Mouse (Mus musculus) small intestine, adult 2 months (tissue): ENCODE measurements at regions not wholly inside any gene's neighbourhood (a gene's known extent, or its start where the extent isn't known, plus 50 kb on each side); places are given as distances from the start of the nearest gene placed in this dataset.
"Not testable (repeated sequence)": the region's sequence is repeated elsewhere in the genome, so short reads cannot be mapped to it uniquely, and the experiment has no call there.

Experiments
- H3K27ac ChIP-seq: fragments of 200-500 bp; 2 replicates; pipeline ENCODE4 v1.5.1; 2012; ENCODE audit warnings: low read depth, low read length, control low read depth, inconsistent platforms; ENCODE audit not compliant: insufficient read depth
- H3K27me3 ChIP-seq: fragments of 200-500 bp; 2 replicates; pipeline ENCODE4 v1.6.1; 2012; ENCODE audit warnings: mild to moderate bottlenecking, moderate library complexity, low read length, inconsistent platforms; ENCODE audit not compliant: control insufficient read depth, insufficient read depth
- H3K36me3 ChIP-seq: fragments of 200-500 bp; 2 replicates; pipeline ENCODE4 v1.6.1; 2012; ENCODE audit warnings: mild to moderate bottlenecking, low read length, control low read depth, inconsistent platforms; ENCODE audit not compliant: control insufficient read depth, insufficient read depth
- H3K4me1 ChIP-seq: fragments of 200-500 bp; 2 replicates; pipeline ENCODE4 v1.6.1; 2012; ENCODE audit warnings: low read length, inconsistent platforms, mixed read lengths; ENCODE audit not compliant: control insufficient read depth, insufficient read depth, insufficient read length
- H3K4me3 ChIP-seq: fragments of 200-500 bp; 2 replicates; pipeline ENCODE4 v1.5.1; 2012; ENCODE audit warnings: low read depth, mild to moderate bottlenecking, control low read depth, inconsistent platforms, low read length, moderate library complexity
- CTCF ChIP-seq: fragments of 200-500 bp; IDR thresholded peaks from 2 replicates; pipeline ENCODE4 v1.5.1; 2012; ENCODE audit warnings: low read depth, mild to moderate bottlenecking, control low read depth, inconsistent platforms, low read length, moderate library complexity, mixed read lengths; ENCODE audit not compliant: insufficient replicate concordance, insufficient read length; ENCODE audit errors: extremely low read depth
- POLR2A ChIP-seq: fragments of 200-500 bp; IDR thresholded peaks from 2 replicates; pipeline ENCODE4 v1.6.1; 2012; ENCODE audit warnings: low read depth, mild to moderate bottlenecking, control low read depth, inconsistent platforms, low read length, moderate library complexity
- WGBS: fragments of 180-500 bp; shearing (Covaris S2); methylation state at CpG from one replicate; pipeline ENCODE4 v1.1.7; 2018; 5-methylcytosine and 5-hydroxymethylcytosine counted together

- no peak overlapping the region for H3K4me3 ChIP-seq
- no peaks in the 10 kb centered on the region for H3K27me3 ChIP-seq
- 75% methylated on average over 4 of the region's 4 CpGs for WGBS
- H3K4me1 ChIP-seq = no peaks in the 10 kb centered on the region
- no peaks in the 10 kb centered on the region for H3K36me3 ChIP-seq
- no peak overlapping the region for H3K27ac ChIP-seq
- TF ChIP-seq CTCF (no peak), POLR2A (no peak)
Observed at GRCm38 (mm10) chr1:166900028-166900427, 101.2 kb upstream of the Fam78b start.

GRCm38 (mm10) chr1:166900441-166901161, 100.6 kb upstream of the Fam78b start:
- Histone ChIP-seq H3K4me1 (no peaks in the 10 kb centered on the region), H3K27ac (no peak overlapping the region), H3K4me3 (no peak overlapping the region), H3K36me3 (no peaks in the 10 kb centered on the region), H3K27me3 (no peaks in the 10 kb centered on the region)
- TF ChIP-seq CTCF = no peak
- no peak for TF ChIP-seq POLR2A
- WGBS = 68% methylated on average over 8 of the region's 8 CpGs

GRCm38 (mm10) chr1:166901574-166901973, 99.6 kb upstream of the Fam78b start:
- WGBS = 64% methylated on average over 4 of the region's 4 CpGs
- no peak overlapping the region for H3K4me3 ChIP-seq
- H3K27me3 ChIP-seq = no peaks in the 10 kb centered on the region
- no peaks in the 10 kb centered on the region for H3K4me1 ChIP-seq
- no peaks in the 10 kb centered on the region for H3K36me3 ChIP-seq
- no peak for TF ChIP-seq CTCF
- TF ChIP-seq POLR2A = no peak
- no peak overlapping the region for H3K27ac ChIP-seq

GRCm38 (mm10) chr1:166903417-166903816, 97.8 kb upstream of the Fam78b start:
- H3K4me3 ChIP-seq = no peak overlapping the region
- no peaks in the 10 kb centered on the region for H3K36me3 ChIP-seq
- no peaks in the 10 kb centered on the region for H3K27me3 ChIP-seq
- no peaks in the 10 kb centered on the region for H3K4me1 ChIP-seq
- no peak overlapping the region for H3K27ac ChIP-seq
- TF ChIP-seq POLR2A (no peak), CTCF (no peak)
- 72% methylated on average over 5 of the region's 5 CpGs for WGBS

- H3K27ac ChIP-seq = no peak overlapping the region
- 68% methylated on average over 10 of the region's 10 CpGs for WGBS
Observed at GRCm38 (mm10) chr1:166908231-166908805, 92.9 kb upstream of the Fam78b start.

DNA sequence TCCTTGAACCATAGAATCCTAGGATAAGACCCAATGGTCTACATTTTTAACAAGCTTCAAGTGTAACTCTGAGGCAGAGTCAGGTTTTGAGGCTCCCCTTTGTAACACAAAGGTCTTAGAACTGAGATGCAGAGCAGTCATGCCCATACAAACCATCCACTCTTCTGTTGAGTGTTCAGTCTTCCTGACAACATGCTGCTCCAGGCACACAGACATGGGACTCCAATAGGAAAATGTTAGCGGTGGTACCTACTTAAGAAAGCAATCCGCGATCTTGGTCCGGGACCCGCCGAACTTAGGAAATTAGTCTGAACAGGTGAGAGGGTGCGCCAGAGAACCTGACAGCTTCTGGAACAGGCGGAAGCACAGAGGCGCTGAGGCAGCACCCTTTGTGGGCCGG, 89.0 kb upstream of the Fam78b start:
- WGBS = 97% methylated on average over 8 of the region's 10 CpGs
- not testable (repeated sequence) for H3K36me3 ChIP-seq, H3K4me1 ChIP-seq, H3K4me3 ChIP-seq, H3K27me3 ChIP-seq, H3K27ac ChIP-seq

More at GRCm38 (mm10) chr1:166908231-166908805, 92.9 kb upstream of the Fam78b start:
- TF ChIP-seq POLR2A (no peak), CTCF (no peak)
- Histone ChIP-seq H3K4me3 (no peak overlapping the region), H3K4me1 (no peaks in the 10 kb centered on the region), H3K36me3 (no peaks in the 10 kb centered on the region), H3K27me3 (no peaks in the 10 kb centered on the region)

DNA sequence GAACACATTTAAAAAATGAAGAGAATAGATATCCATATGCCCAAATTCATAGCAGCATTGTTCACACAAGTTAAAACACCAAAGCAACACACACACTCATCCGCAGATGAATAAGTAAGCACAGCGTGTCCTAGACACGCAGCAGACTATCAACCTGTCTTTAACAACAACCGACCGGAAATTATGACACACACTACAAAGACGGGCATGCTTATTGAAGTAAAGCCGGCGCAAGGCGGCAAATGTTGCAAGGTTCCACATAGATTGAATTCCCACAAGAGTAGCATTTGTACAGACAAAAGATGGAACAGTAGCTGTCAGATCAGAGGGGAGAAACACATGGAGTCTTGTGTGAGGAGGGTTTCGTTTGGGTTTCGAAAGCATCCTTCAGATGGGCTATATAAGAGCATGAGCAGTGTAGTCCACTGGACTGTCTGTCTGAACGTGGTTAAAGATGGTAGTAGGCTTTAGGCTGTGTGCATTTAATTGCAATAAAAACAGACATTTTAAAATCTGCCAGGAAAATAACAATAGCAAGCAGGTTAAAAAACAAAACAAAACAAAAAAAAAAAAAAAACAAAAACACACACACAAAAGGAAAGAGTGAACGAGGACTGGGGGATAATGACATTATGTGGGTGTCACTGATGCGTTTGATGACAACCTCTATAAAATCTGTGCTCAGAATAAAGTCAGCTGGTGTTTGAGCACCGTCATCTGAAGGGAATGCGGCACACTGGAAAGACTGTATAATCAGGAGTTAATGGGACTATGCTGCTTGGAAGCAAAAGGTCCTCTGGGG, 78.1 kb upstream of the Fam78b start:
- Histone ChIP-seq H3K27ac (no peak overlapping the region), H3K27me3 (no peaks in the 10 kb centered on the region)

More for the DNA sequence above, 78.1 kb upstream of the Fam78b start:
- H3K4me1 ChIP-seq = no peaks in the 10 kb centered on the region
- TF ChIP-seq POLR2A (no peak), CTCF (no peak)
- 86% methylated on average over 16 of the region's 16 CpGs for WGBS
- H3K4me3 ChIP-seq = no peak overlapping the region
- no peaks in the 10 kb centered on the region for H3K36me3 ChIP-seq
